Mouse (Mus musculus): ENCODE data around the gene Baiap2. TPM values are rescaled to one million over a fixed set of nuclear protein-coding genes. Genes with fewer than 3 reads are reported as not detected.

The Baiap2 gene
- polyA plus RNA-seq, 1 experiment from 2014 or later = 42.0 TPM

DNA sequence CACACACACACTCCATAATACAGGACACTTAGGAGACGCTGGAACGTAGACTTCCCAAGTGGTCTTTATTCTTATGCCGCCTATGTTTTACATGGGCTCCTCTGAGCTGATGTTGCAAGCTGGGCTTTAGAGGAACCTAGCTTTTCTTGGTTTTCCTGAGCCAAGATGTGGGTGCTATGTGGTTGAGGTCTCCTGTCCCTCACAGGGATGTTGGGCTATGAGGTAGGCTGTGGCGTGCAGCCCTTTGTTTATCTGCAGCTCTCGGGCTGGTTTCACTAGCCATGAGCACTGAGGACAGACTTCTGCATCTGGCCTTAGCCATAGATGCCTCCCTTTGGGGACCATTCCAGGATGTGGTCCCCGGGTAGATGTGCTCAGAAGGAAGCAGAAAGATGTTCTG lies 18.1 kb downstream of the Baiap2 start:
- Histone ChIP-seq H3K4me1 (peaks cover 16% of the 10 kb centered on the region), H3K4me2 (replicated peaks) (no peak overlapping the region), H3K36me3 (peaks cover 23% of the 10 kb centered on the region), H3K9ac (no peak overlapping the region), H3K9me3 (replicated peaks) (no peaks in the 10 kb centered on the region), H3K27me3 (no peaks in the 10 kb centered on the region), H3K27ac (replicated peaks) (no peak overlapping the region), H3K4me3 (replicated peaks) (no peak overlapping the region)
- WGBS = 91% methylated on average over 6 of the region's 6 CpGs
- ATAC-seq (ENCODE audit: insufficient number of reproducible peaks, low FRiP score, low TSS enrichment, low read depth) = no peak

DNA sequence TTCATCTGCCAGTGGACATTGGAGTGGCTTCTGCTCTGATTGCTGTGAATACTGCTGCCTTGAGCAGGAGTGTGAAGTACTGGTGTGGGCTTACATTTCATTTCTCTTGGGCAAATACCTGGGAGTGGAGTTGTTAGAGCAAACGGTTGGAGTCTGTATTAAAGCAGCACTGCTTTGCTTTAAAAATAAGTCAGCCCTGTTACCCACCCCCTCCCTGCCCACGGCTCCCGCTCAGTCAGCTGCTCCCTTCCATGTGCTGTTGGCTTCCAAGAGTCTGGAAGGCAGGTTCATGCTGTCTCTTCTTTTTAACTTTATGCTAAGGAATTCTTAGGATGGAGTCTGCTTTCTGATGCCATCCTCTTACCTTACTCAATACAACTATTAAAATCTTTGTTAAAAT lies 18.9 kb downstream of the Baiap2 start:
- 66% methylated on average over 3 of the region's 3 CpGs for WGBS
- peaks cover 25% of the 10 kb centered on the region for H3K36me3 ChIP-seq
- no peak overlapping the region for H3K9ac ChIP-seq
- no peak overlapping the region for H3K4me2 ChIP-seq (replicated peaks)
- H3K9me3 ChIP-seq (replicated peaks) = no peaks in the 10 kb centered on the region
- no peak overlapping the region for H3K27ac ChIP-seq (replicated peaks)
- no peak overlapping the region for H3K4me3 ChIP-seq (replicated peaks)
- no peaks in the 10 kb centered on the region for H3K27me3 ChIP-seq
- H3K4me1 ChIP-seq = peaks cover 10% of the 10 kb centered on the region
- no peak for ATAC-seq (ENCODE audit: insufficient number of reproducible peaks, low FRiP score, low TSS enrichment, low read depth)

DNA sequence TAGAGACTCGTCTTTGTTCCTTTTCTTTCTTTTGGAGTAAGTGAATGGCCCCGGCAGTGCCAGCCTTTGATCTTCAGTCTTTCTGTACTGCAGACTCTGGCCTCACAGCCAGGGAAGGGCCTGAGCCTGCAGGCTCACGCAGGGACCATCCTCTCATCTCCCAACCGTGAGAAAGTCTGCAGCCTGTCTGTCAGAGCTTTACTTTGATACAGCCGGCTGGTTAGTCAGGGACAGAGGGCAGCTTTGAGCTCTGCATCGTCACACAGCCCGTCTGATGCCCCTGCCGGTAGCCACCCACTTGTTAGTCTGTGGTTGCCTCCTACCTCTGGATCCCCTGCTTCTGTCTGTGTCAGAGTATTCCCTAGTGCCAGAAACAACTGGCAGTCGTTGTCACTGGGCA lies 22.5 kb downstream of the Baiap2 start:
- 17% methylated on average over 9 of the region's 9 CpGs for WGBS
- H3K9ac ChIP-seq = no peak overlapping the region

DNA sequence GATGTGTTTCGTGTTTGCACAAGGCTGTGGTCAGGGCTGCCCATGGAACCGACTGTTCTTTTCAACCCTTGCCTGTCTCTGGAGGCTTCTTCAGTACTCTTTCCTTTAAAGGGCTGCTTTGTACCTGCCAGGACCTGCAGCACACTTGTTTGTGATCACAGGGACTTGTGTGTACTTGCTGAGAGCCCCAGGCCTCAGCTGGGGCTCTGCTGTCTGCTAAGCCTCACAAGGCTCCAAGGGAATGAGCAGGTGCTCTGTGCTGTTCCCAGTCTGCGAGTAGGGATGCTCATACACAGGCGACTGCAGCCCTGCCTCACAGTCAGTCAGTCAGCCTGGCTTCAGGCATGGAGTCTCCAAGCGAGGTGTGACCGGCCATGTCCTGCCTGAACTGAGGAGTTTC lies 23.7 kb downstream of the Baiap2 start:
- H3K4me2 ChIP-seq (replicated peaks) = no peak overlapping the region
- peak; percentile 58; the same call in 1 of the 2 replicates for ATAC-seq (ENCODE audit: insufficient number of reproducible peaks, low FRiP score, low TSS enrichment, low read depth)
- WGBS = 78% methylated on average over 6 of the region's 6 CpGs

More for the DNA sequence above, 22.5 kb downstream of the Baiap2 start:
- H3K9me3 ChIP-seq (replicated peaks) = no peaks in the 10 kb centered on the region
- no peak overlapping the region for H3K4me3 ChIP-seq (replicated peaks)
- no peaks in the 10 kb centered on the region for H3K27me3 ChIP-seq
- H3K36me3 ChIP-seq = peaks cover 32% of the 10 kb centered on the region
- no peak overlapping the region for H3K4me2 ChIP-seq (replicated peaks)
- no peak for ATAC-seq (ENCODE audit: insufficient number of reproducible peaks, low FRiP score, low TSS enrichment, low read depth)
- H3K27ac ChIP-seq (replicated peaks) = no peak overlapping the region
- no peaks in the 10 kb centered on the region for H3K4me1 ChIP-seq

DNA sequence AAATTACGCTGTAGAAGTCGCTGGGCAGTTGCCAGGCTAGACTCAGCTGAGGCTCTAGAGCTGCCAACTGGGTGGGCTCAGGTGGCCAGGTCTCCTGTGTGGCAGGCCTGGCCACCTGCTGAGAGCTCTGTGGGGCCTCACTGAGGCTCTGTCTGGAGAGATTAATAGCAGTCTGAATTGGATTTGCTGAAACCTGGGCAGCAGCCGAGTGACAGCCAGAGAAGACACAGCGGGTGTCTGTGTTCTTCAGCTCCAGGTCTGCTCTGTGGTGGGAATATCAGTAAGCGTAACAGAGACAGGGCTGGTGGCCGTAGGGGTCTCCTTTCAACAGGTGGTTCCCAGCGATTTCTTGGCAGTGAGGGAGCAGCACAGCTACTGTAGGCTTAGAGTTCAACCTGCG lies 24.8 kb downstream of the Baiap2 start:
- H3K9ac ChIP-seq = no peak overlapping the region
- no peaks in the 10 kb centered on the region for H3K9me3 ChIP-seq (replicated peaks)
- 76% methylated on average over 8 of the region's 8 CpGs for WGBS
- H3K27me3 ChIP-seq = no peaks in the 10 kb centered on the region
- no peak for ATAC-seq (ENCODE audit: insufficient number of reproducible peaks, low FRiP score, low TSS enrichment, low read depth)
- H3K4me2 ChIP-seq (replicated peaks) = no peak overlapping the region
- H3K4me3 ChIP-seq (replicated peaks) = no peak overlapping the region
- H3K4me1 ChIP-seq = no peaks in the 10 kb centered on the region
- H3K27ac ChIP-seq (replicated peaks) = no peak overlapping the region
- peaks cover 31% of the 10 kb centered on the region for H3K36me3 ChIP-seq

More for the DNA sequence above, 23.7 kb downstream of the Baiap2 start:
- no peak overlapping the region for H3K4me3 ChIP-seq (replicated peaks)
- no peaks in the 10 kb centered on the region for H3K27me3 ChIP-seq
- H3K9me3 ChIP-seq (replicated peaks) = no peaks in the 10 kb centered on the region
- H3K9ac ChIP-seq = no peak overlapping the region
- H3K27ac ChIP-seq (replicated peaks) = 0 out of 2 replicates have a peak overlapping the region, but pooled peaks have one; percentile 5
- H3K4me1 ChIP-seq = no peaks in the 10 kb centered on the region
- peaks cover 35% of the 10 kb centered on the region for H3K36me3 ChIP-seq

DNA sequence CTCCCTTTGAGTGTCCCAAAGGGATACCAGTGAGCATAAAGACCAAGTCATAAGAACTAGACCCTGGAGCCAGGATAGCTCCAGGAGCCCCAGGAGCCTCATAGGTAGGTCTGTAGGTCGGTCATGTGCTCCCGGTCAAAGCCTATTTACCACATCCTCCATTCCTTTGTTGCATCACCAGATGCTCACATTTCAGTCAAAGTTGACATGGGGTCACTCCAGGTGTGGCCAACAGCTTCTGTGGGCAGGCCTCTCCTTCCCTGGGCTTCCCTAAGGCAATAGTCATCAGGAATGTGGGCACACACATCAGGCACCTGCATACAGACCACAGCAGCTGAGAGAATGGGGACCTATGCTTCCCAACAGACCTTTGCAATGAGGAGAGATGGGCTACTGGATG lies 25.3 kb downstream of the Baiap2 start:
- Histone ChIP-seq H3K4me3 (replicated peaks) (no peak overlapping the region), H3K9me3 (replicated peaks) (no peaks in the 10 kb centered on the region), H3K4me1 (no peaks in the 10 kb centered on the region), H3K4me2 (replicated peaks) (no peak overlapping the region), H3K9ac (no peak overlapping the region), H3K36me3 (peaks cover 31% of the 10 kb centered on the region), H3K27me3 (no peaks in the 10 kb centered on the region), H3K27ac (replicated peaks) (no peak overlapping the region)
- no peak for ATAC-seq (ENCODE audit: insufficient number of reproducible peaks, low FRiP score, low TSS enrichment, low read depth)
- WGBS = 79% methylated on average over 2 of the region's 2 CpGs

DNA sequence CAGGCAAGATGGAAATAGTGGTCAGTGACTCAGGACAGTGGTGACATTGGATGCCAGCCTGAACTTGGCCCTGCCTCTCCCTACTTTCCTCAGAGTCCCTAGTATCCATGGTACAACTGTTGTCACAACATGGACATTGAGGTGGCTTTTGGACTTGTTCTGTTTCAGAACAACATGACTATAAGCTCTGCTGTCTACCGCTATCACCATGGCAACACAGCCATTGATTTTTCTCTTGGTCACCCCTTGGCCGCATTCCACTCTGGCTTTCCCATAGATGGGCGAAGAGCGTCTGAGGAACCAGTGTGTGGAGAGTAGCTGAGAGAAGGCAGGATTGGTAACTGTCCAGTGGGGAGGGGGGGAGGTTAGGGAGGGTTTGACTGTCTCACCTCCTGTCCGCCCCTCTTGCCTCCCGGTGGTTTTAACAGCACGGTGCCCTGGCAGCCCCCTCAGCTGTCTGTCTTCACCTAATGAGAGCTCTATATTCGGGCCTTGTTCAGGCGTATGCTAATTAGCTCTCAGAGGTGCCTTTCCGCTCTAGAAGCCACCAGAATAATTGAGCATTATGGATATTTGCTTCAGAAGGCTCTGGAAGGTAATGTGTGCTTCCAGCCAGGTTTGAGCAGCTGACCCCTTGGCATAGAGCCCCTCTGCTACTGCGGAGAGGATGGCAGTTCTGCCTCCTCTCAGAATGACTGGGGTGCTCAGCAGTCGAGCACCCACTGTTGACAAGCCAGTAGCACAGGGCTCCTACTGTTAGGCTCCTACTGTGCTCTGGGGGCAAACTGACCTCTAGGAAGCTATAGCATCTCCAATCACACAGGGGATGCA lies 27.7 kb downstream of the Baiap2 start:
- no peak overlapping the region for H3K27ac ChIP-seq (replicated peaks)
- H3K27me3 ChIP-seq = no peaks in the 10 kb centered on the region
- H3K4me2 ChIP-seq (replicated peaks) = no peak overlapping the region
- WGBS = 75% methylated on average over 12 of the region's 12 CpGs
- no peak overlapping the region for H3K4me3 ChIP-seq (replicated peaks)
- no peak for ATAC-seq (ENCODE audit: insufficient number of reproducible peaks, low FRiP score, low TSS enrichment, low read depth)
- H3K4me1 ChIP-seq = no peaks in the 10 kb centered on the region
- H3K9ac ChIP-seq = no peak overlapping the region
- no peaks in the 10 kb centered on the region for H3K9me3 ChIP-seq (replicated peaks)
- peaks cover 27% of the 10 kb centered on the region for H3K36me3 ChIP-seq

DNA sequence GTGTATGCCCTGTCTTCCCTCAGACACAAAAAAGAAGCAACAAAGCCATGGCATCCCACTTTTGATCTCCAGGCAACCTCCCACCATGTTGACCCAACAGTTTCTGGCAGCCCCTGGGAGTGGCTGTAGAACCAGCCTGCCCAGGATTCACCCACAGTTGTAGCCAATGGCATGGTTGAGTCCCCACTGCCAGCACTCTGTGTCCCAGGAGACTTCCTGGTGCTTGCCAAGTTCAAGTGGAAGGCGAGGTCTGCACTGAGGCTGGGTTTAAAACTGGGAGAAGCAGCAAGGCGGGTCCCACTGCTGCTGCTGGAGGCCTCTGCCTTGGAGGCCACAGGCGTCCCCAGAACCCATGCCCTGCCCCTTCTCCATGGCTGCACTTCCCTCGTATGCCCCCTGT lies 31.2 kb downstream of the Baiap2 start:
- Histone ChIP-seq H3K36me3 (peaks cover 21% of the 10 kb centered on the region), H3K4me3 (replicated peaks) (no peak overlapping the region), H3K27ac (replicated peaks) (no peak overlapping the region), H3K9ac (no peak overlapping the region), H3K27me3 (no peaks in the 10 kb centered on the region), H3K4me1 (no peaks in the 10 kb centered on the region), H3K9me3 (replicated peaks) (no peaks in the 10 kb centered on the region), H3K4me2 (replicated peaks) (no peak overlapping the region)
- 78% methylated on average over 4 of the region's 4 CpGs for WGBS
- no peak for ATAC-seq (ENCODE audit: insufficient number of reproducible peaks, low FRiP score, low TSS enrichment, low read depth)

DNA sequence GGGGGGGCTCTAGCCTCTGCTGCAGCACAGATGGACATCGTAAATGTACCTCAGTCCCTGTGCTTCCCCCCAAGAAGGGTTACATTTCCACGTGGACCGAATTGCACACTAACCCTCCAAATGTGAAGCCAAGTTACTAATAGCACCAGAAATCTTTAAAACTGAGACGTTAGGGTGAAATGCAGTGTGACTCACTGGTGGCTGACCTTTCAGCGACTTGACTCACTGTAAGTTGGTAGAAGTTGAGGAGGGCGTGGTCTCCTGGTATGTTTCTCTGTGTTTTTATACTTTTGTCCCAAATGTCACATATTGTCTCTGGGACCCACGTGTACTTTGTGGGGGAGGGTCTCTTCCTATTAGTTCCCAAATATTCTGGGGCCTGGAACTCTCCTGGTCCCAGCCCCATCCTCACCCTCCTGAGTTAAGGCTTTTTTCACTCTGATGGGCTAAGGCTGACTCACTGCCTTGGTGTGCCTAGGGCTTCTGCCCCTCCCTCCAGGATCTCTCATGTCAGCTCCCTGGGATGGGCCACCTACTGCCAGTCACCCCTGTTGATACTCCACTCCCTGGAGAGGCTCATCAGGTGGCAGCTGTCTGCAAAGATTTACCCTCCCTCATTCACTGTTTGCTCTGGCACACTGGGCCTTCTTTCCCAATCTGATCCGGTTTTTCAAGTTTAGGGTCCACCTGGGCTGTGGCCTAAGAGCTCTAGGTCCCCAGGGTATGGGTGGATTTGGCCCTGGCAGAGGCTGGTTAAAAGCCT lies 33.4 kb downstream of the Baiap2 start:
- 0 out of 2 replicates have a peak, but pooled peaks have one; percentile 52 for ATAC-seq (ENCODE audit: insufficient number of reproducible peaks, low FRiP score, low TSS enrichment, low read depth)
- peaks cover 8% of the 10 kb centered on the region for H3K36me3 ChIP-seq
- H3K4me1 ChIP-seq = no peaks in the 10 kb centered on the region
- no peaks in the 10 kb centered on the region for H3K27me3 ChIP-seq
- no peak overlapping the region for H3K4me3 ChIP-seq (replicated peaks)
- H3K9ac ChIP-seq = no peak overlapping the region
- no peak overlapping the region for H3K4me2 ChIP-seq (replicated peaks)
- peak overlapping the region; percentile 49 for H3K27ac ChIP-seq (replicated peaks)
- 65% methylated on average over 8 of the region's 8 CpGs for WGBS
- no peaks in the 10 kb centered on the region for H3K9me3 ChIP-seq (replicated peaks)

DNA sequence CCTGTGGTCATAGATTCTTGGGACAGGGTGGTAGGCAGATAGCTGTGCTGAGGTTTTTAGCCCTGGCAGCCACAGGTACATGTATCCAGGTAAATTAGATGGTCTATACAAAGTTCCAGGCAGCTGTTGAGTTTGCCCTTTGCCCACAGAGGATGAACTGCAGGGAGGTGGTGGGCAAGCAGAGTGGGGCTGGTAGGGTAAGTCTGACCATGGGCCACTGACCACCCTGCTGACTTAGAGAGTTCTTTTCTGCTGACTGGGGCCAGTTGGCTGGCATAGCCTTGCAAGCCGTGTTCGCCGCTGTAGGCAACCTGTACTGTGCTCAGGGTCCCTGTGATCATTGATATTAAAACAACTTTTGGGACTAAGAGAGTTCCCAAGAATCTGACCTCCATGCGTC lies 36.1 kb downstream of the Baiap2 start:
- no peak overlapping the region for H3K27ac ChIP-seq (replicated peaks)
- H3K27me3 ChIP-seq = no peaks in the 10 kb centered on the region
- H3K9me3 ChIP-seq (replicated peaks) = no peaks in the 10 kb centered on the region
- ATAC-seq (ENCODE audit: insufficient number of reproducible peaks, low FRiP score, low TSS enrichment, low read depth) = no peak
- H3K4me1 ChIP-seq = no peaks in the 10 kb centered on the region
- H3K36me3 ChIP-seq = peaks cover 32% of the 10 kb centered on the region
- H3K9ac ChIP-seq = no peak overlapping the region
- no peak overlapping the region for H3K4me2 ChIP-seq (replicated peaks)
- 91% methylated on average over 4 of the region's 4 CpGs for WGBS
- no peak overlapping the region for H3K4me3 ChIP-seq (replicated peaks)

DNA sequence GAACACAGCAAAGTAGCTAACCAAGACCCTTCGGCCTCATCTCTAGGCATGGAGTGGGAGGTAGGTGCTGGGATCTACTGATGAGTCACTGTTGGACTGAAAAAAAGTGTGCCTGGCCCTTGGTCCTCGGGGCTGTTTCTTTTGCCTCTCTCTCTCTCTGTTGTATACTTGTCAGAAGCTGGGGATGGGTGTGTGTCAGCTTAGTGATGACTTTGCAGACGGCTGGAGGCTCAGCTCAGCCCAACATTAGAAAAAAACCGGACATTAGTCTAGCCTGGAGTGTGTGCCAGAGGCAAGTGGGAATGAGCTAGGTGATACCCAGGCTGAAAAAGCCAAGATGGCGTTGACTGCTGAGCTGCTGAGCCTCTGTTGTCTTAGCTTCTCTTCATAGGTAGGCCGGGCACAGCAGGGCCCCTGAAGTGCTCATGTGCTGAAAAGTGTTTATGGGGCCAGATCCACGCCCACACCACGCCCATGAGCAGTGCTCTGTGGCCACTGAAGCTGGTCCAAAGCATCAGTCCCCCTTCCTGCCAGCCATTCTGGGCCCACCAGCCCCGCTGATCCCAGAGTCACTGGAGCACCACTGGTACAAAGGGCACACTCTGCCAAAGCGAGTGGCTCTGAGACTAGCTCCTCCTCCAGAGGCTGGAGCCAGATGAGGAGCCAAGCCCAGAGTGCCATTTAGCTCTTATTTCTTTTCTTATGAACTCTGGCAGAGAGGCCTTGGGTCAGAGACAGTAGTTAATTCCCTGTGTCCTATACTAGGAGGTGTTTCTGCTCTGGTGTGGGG lies 37.2 kb downstream of the Baiap2 start:
- Histone ChIP-seq H3K27ac (replicated peaks) (no peak overlapping the region), H3K4me3 (replicated peaks) (no peak overlapping the region), H3K4me2 (replicated peaks) (no peak overlapping the region), H3K9me3 (replicated peaks) (no peaks in the 10 kb centered on the region), H3K9ac (no peak overlapping the region), H3K36me3 (peaks cover 35% of the 10 kb centered on the region), H3K27me3 (no peaks in the 10 kb centered on the region), H3K4me1 (no peaks in the 10 kb centered on the region)
- ATAC-seq (ENCODE audit: insufficient number of reproducible peaks, low FRiP score, low TSS enrichment, low read depth) = no peak
- 75% methylated on average over 10 of the region's 10 CpGs for WGBS
